Mouse (Mus musculus) liver, embryonic 14.5 days (tissue): Measurements from ENCODE around the gene Ncbp1.

ENCODE experiments used
- CTCF ChIP-seq: IDR thresholded peaks from 2 replicates; pipeline ENCODE4 v1.5.1; 2016; ENCODE audit warnings: antibody characterized with exemption, low read depth, control low read depth
- EP300 ChIP-seq: IDR thresholded peaks from 2 replicates; pipeline ENCODE4 v1.6.1; 2016; ENCODE audit warnings: antibody characterized with exemption, low read depth

DNA sequence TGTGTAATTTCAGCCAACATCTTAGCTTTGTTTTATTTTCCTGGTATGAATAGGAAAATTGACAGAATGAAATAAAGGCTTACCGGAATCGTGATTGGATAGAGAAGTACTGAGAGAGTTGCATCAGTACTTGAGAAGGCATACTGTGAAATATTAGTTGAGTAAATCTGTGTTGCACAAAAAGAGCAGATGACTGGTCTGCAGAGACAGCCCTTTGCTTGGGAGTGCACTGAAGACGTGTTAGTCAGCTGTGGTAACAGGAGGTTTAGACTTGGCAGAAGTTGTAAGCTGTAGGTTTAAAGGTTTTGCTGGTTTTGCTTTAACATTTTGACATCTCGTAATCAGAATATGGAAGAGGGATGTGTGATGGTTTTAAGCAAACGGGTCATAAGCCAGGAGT, 27.4 kb downstream of the Ncbp1 start:
- TF ChIP-seq CTCF = no peak
- TF ChIP-seq EP300 = no peak
